Mouse (Mus musculus) brown adipose tissue, adult 24 weeks (tissue): ENCODE measurements at regions not wholly inside any gene's neighbourhood (a gene's known extent, or its start where the extent isn't known, plus 50 kb on each side); places are given as distances from the start of the nearest gene placed in this dataset.

Experiments
- H3K27ac ChIP-seq: fragments of 200-500 bp; replicated peaks from 2 replicates; pipeline ENCODE4 v1.5.1; 2012; ENCODE audit warnings: low read depth, mild to moderate bottlenecking, low read length
- H3K4me1 ChIP-seq: fragments of 200-500 bp; 2 replicates; pipeline ENCODE4 v1.6.1; 2012; ENCODE audit warnings: low read length, mixed read lengths; ENCODE audit not compliant: control insufficient read depth, insufficient read depth, insufficient read length
- H3K4me3 ChIP-seq: fragments of 200-500 bp; 2 replicates; pipeline ENCODE4 v1.5.1; 2012; ENCODE audit warnings: low read depth, mild to moderate bottlenecking, low read length, moderate library complexity; ENCODE audit not compliant: insufficient read depth

DNA sequence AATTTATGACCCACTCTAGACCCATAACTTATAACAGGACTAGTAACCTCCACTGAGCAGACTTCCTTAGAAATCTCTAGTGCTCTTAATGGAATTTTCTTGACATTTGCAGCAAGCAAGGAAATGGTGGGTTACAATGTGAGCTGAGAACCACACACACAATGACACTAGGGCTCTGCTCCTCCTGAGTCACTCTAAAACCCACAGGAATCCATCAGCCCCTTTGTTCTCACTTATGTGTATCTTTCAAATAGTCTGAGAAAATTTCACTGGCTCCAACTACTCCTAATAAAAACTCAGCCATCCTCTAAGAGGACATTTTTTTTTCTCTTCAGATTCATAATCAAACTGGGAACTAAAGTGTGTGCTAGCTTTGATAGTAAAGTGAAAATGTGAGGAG is 101.0 kb upstream of the Pitrm1 start:
- Histone ChIP-seq H3K4me1 (no peaks in the 10 kb centered on the region), H3K27ac (no peak overlapping the region), H3K4me3 (no peak overlapping the region)

DNA sequence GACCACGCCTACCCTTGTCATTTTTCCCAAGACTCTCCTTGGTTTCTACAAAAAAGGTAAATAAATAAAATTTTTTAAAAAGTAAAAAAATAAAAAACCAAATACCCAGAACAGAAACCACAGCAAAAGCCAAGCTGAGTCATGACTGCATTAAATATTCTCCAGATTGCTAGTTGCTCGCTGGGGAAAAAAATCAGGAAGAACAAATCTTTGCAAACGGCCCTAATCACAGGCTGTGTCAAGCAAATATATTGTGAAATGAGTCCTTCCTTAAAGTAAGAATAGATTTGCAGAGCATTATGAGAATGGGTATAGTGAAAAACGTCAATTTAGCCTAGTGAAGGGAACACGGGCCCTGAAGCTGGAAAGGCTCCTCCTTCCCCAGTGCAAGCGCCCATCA is 86.6 kb upstream of the Pitrm1 start:
- Histone ChIP-seq H3K4me3 (no peak overlapping the region), H3K4me1 (no peaks in the 10 kb centered on the region), H3K27ac (no peak overlapping the region)

DNA sequence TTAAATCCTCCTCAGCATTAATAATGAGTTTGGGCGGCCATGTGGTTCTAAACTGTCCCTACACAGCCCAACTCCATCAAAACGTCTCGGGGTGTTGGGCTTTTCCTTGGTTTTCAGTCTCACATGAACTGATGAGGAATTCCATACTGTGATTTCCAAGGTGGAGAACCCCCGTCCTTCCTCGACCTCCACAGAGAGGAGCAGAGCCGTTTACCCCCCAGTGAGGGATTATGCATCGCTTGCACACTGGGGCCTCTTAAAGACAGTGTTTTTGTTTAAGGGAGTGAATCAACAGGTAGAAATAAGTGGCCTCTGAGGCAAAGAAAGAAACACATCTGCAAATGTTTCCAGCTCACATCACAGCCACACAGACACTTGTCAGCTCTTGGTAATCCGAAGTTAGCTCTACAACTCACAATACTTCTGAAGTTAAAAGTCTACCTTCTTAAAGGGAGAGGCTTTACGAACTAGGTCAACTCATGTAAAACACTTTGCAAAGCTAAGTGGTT is 82.0 kb upstream of the Pitrm1 start:
- Histone ChIP-seq H3K4me3 (no peak overlapping the region), H3K4me1 (no peaks in the 10 kb centered on the region), H3K27ac (no peak overlapping the region)

DNA sequence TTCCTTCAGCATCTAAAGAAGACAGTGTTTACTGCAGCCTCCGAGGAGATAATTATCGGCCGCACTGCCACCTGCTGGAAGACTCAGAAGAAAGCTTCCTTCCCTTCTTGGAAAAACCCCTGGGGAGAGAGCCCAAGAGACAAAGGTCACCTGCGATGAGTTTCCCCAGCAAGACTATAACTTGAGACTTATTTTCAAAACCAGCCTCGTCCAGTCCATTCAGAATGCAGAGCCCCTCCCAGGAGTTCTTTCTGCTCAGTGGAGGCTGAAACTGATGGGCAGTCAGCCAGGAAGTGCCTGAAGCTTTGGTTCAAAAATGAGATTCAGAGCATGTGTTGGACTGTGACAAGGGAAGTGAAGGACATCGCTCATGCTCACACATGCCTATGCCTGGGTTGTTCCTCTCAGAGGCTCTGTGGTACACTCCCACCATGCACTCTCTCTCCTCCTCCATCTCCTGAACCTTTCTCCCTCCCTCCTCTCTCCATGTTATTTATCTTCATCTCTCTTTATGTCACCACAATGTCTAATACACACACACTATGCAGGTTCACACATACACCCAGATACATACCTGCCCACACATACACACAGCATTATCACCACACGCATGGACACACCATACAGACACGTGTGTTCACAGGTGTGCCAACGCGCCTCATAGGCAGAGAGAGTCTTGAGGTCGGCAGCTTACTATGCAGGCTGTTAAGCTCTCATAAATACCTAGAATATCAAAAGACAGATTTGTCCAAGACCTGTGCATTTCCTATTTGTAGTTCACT is 78.3 kb upstream of the Pitrm1 start:
- H3K27ac ChIP-seq, result no peak overlapping the region
- H3K4me3 ChIP-seq, result no peak overlapping the region
- H3K4me1 ChIP-seq, result no peaks in the 10 kb centered on the region

DNA sequence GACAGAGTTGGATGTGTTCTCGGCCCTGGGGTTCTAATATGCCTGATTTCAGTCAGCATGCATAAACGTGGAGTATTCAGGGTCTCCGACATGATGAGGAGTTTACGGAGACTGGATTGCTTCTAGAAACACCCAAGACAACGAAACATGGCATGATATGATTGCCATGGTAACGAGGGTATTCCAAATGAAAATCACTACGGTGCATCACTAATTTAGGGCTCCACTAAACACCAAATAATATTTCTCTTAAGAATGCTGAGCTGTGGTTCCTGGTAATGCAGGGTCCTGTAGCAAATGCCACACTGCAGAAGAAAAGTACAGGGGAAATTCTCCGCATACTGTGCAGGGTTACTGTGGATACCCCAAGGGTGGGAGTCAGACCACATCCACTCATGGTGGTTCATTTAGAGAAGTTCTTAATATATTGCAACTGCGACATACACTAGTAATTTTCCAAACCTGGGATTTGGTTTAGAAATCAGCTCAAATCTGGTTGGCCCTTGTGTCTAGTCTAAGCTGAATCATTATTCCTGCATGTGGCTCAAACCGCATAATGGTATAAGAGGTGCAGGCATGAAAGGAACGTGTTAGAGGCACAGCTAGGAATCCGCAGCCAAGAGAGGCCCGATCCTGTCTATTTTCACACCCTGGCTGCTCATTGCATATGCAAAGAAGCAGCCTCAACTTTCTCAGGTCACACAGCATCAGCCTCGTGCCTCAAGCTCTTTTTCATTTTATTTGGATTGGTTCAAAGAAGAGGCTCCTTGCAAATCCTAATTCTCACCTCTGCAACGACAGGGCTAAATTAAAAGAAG is 77.5 kb upstream of the Pitrm1 start:
- Histone ChIP-seq H3K27ac (no peak overlapping the region), H3K4me3 (no peak overlapping the region), H3K4me1 (no peaks in the 10 kb centered on the region)

DNA sequence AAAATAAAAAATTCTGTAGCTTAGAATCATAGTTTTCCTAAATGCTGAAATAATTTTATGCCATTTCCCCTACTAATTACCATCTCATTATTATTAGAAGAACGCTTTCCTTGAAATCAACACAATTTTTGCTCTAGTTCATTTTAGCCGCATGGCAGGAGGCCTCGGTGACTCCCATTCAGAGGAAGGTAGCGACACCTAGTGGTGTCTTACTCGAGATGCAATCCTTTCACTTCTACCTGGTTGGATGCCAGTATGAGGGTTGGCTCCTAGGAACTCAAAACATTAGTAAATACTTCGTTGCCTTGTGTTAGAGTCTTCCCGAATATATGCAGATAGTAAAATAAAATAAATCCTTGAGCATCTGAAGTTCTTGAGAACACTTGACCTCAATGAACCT is 76.3 kb upstream of the Pitrm1 start:
- Histone ChIP-seq H3K27ac (no peak overlapping the region), H3K4me3 (no peak overlapping the region), H3K4me1 (no peaks in the 10 kb centered on the region)

DNA sequence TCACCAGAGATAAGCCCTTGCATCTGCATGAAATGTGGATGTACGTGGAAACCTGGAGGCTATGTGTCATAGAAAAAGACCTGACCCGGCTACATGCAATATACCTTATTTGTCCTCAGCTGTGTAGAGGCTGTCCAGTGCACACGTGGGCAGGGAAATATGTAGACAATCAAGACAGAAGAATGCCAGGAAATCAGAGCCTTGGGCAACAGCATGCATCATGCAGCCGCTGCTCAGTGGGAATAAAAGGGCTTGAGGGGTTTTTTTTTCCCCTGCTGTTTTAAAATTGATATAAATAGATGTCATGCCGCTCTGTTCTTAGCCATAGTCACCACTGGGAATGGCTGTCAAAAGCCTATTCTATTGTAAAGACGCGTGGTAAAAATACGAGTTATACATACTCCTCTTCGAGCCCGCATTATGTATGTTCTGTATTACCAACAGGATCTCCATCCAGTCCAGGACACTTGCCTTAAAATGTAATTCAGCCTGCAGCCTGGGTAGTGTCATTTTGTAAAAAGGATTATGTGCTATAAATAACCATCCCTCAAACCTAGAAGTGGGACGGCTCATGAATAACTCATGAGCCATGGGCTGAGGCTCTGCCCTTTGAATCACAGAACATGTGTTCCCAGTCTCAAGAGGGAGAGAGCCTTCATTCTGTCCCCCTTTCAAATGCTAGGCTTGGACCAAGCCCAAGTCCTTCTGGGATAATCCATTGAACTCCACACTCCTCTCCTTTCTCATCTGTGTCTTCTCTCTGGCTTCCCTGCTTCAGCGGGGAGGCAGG is 74.4 kb upstream of the Pitrm1 start:
- H3K27ac ChIP-seq, result no peak overlapping the region
- H3K4me1 ChIP-seq, result no peaks in the 10 kb centered on the region
- no peak overlapping the region for H3K4me3 ChIP-seq

DNA sequence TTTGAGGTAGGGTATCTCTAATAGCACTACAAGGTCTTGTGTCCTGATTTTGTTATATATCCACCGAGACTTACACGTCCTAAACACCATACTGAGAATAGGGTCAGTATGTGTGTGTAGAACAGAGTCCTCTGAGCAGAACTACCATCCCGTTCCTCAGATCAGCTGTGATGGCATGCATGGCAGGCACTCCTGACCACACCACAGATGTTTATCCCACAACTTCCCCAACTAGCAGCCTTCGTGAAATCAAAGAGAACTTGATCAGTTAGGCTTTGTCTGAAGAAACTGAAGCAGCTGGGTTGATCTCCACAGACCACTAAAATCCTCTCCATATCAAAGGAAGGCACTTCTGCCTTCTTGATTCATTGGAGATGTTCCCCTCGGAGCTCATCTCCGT is 68.3 kb upstream of the Pitrm1 start:
- no peak overlapping the region for H3K27ac ChIP-seq
- no peaks in the 10 kb centered on the region for H3K4me1 ChIP-seq
- no peak overlapping the region for H3K4me3 ChIP-seq

DNA sequence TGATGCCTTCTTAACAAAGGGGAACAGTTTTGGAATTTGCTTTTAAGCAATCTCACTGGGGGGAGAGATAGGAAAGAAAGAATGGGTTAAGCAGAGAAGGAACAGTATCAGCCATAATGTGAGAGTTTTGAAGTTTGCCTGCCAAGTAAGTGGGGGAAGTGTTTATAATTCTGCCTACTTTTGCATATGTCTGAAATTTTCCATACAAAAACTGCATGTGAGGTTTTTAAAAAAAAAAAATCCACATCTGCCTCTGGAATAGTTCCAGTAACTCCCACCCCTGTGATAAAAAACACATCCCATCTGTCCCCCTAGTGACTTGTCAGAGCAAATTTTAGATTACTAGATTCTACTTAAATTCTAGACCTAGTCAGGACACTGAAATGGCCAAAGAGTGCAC is 63.5 kb upstream of the Pitrm1 start:
- no peaks in the 10 kb centered on the region for H3K4me1 ChIP-seq
- no peak overlapping the region for H3K4me3 ChIP-seq
- H3K27ac ChIP-seq, result no peak overlapping the region

DNA sequence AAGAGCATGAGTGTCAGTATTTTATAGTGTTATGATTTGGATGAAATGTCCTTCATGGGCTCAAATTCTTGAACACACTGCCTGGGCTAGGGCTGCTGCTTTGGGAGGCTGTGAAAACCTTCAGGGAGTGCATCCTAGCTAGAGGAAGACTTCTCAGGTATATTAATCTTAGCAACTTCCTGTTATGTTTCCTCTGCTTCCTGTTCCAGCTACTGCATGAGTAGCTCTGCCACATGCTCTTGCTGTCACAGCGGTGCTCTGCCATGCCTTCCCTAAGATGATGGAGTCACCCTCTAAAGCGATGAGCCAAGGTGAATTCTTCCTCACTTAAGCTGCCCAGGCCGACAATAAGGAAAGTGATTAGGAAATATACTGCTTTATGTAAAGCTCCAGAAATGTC is 60.1 kb upstream of the Pitrm1 start:
- H3K4me3 ChIP-seq, result no peak overlapping the region
- H3K4me1 ChIP-seq, result no peaks in the 10 kb centered on the region
- no peak overlapping the region for H3K27ac ChIP-seq

DNA sequence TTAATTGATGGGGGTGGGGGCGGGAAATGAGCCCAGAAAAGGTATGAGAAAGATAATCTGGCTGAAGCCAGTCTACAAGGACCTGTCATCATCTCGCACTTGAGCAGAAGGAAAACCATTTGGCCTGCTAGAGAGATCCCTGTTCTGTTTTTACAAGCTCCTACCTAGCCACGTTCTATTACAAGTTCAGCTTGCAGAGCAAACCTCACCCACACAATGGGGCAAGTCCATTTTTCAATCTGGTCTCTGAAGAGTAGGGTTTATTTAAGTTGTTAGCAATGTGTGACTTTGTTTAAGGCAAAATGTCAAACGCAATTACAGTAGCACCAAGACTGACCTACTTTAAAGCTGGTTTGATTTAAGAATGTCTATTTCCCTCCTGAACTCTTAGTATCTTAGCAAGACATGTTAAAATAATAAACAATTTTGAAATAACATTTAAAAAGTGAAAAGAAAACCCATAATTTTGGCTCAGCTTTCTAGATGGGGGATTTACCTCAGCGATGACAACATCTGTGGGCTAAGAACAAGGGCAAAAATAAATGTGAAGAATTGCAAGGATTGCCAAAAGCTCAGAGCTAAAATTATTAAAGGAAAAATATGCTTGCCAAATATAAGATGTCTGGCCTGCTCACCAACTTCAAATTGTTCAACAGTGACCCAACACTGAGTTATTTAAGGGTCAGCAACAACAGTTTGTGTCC is 54.9 kb upstream of the Pitrm1 start:
- no peak overlapping the region for H3K27ac ChIP-seq
- H3K4me3 ChIP-seq, result no peak overlapping the region
- no peaks in the 10 kb centered on the region for H3K4me1 ChIP-seq
